Mouse (Mus musculus): Measurements from ENCODE around the gene Mex3a.

- no peak for TF ChIP-seq CTCF (IDR thresholded peaks at IDR 0.05; ENCODE audit: insufficient read depth, low read depth, low read length)
- TF ChIP-seq POLR2A (IDR thresholded peaks at IDR 0.05; ENCODE audit: insufficient read depth, low read depth, low read length): no peak
These were observed 22.9 kb downstream of the Mex3a start for GRCm38 (mm10) chr3:88555069-88555605.

Measured in olfactory bulb, adult 2 months (tissue).